Mouse (Mus musculus): ENCODE results near the gene Timm13. TPM values are rescaled to one million over a fixed set of nuclear protein-coding genes. Genes with fewer than 3 reads are reported as not detected.

Gene Timm13
- polyA plus RNA-seq (2014; fragmentation: Nextera tagmentation; extraction: Ambion mirVana) = 310 and 338 TPM in 2 replicates

GRCm38 (mm10) chr10:80900318-80901247, at the start of gene Timm13:
TSS of gene Timm13 (minus strand) at chr10:80900969.
- Histone ChIP-seq H3K4me3 (ENCODE audit: control insufficient read depth in 1 of 2, insufficient read depth in 1 of 2, low read depth in 1 of 2, low read length in 2 of 2) (peak within 1 kb of the TSS; percentile 86 to 95), H3K9me3 (ENCODE audit: control insufficient read depth, low read length) (no peaks in the 10 kb centered on the region), H3K4me1 (ENCODE audit: control insufficient read depth in 2 of 2, insufficient read depth in 2 of 2, low read length in 2 of 2) (peaks cover 6 to 25% of the 10 kb centered on the region in 2 experiments), H3K9ac (ENCODE audit: low read length) (peak within 1 kb of the TSS; percentile 88), H3K4me2 (ENCODE audit: low read length) (peak within 1 kb of the TSS; percentile 96), H3K36me3 (ENCODE audit: control insufficient read depth, insufficient read depth, low read length) (peaks cover 59% of the 10 kb centered on the region), H3K27me3 (ENCODE audit: control insufficient read depth, insufficient read depth, low read length) (no peaks in the 10 kb centered on the region), H3K27ac (replicated peaks in 1 of 2; ENCODE audit: control insufficient read depth in 1 of 2, insufficient read depth in 1 of 2, low read depth in 2 of 2, low read length in 2 of 2) (peak within 1 kb of the TSS; percentile 66 to 73)
- WGBS = under 1% methylated on average over 72 of the region's 72 CpGs
- ATAC-seq (ENCODE audit: insufficient number of reproducible peaks, insufficient read depth, low FRiP score, low read depth) = peak; percentile 95

- ATAC-seq (ENCODE audit: insufficient number of reproducible peaks, insufficient read depth, low FRiP score, low read depth) = no peak
- Histone ChIP-seq H3K9me3 (ENCODE audit: control insufficient read depth, low read length) (no peaks in the 10 kb centered on the region), H3K36me3 (ENCODE audit: control insufficient read depth, insufficient read depth, low read length) (no peaks in the 10 kb centered on the region), H3K4me3 (ENCODE audit: control insufficient read depth in 1 of 2, insufficient read depth in 1 of 2, low read depth in 1 of 2, low read length in 2 of 2) (no peak overlapping the region), H3K4me1 (ENCODE audit: control insufficient read depth in 2 of 2, insufficient read depth in 2 of 2, low read length in 2 of 2) (peaks cover 40% of the 10 kb centered on the region in 2 experiments), H3K9ac (ENCODE audit: low read length) (no peak overlapping the region), H3K27ac (replicated peaks in 1 of 2; ENCODE audit: control insufficient read depth in 1 of 2, insufficient read depth in 1 of 2, low read depth in 2 of 2, low read length in 2 of 2) (no peak overlapping the region), H3K4me2 (ENCODE audit: low read length) (no peak overlapping the region), H3K27me3 (ENCODE audit: control insufficient read depth, insufficient read depth, low read length) (no peaks in the 10 kb centered on the region)
- 44% methylated on average over 5 of the region's 5 CpGs for WGBS
These were observed 49.5 kb upstream of the Timm13 start for GRCm38 (mm10) chr10:80950314-80950713.

GRCm38 (mm10) chr10:80949081-80949480, 48.3 kb upstream of the Timm13 start:
- WGBS = 68% methylated on average over 3 of the region's 3 CpGs
- ATAC-seq (ENCODE audit: insufficient number of reproducible peaks, insufficient read depth, low FRiP score, low read depth) = no peak

GRCm38 (mm10) chr10:80948570-80948969, 47.8 kb upstream of the Timm13 start:
- H3K4me3 ChIP-seq (ENCODE audit: control insufficient read depth in 1 of 2, insufficient read depth in 1 of 2, low read depth in 1 of 2, low read length in 2 of 2) = no peak overlapping the region
- H3K27me3 ChIP-seq (ENCODE audit: control insufficient read depth, insufficient read depth, low read length) = no peaks in the 10 kb centered on the region
- H3K36me3 ChIP-seq (ENCODE audit: control insufficient read depth, insufficient read depth, low read length) = no peaks in the 10 kb centered on the region
- peaks cover 33% of the 10 kb centered on the region in 2 experiments for H3K4me1 ChIP-seq (ENCODE audit: control insufficient read depth in 2 of 2, insufficient read depth in 2 of 2, low read length in 2 of 2)
- 27% methylated on average over 6 of the region's 6 CpGs for WGBS
- peak overlapping the region; percentile 55 to 70; a peak in 3 of 4 replicates for H3K27ac ChIP-seq (replicated peaks in 1 of 2; ENCODE audit: control insufficient read depth in 1 of 2, insufficient read depth in 1 of 2, low read depth in 2 of 2, low read length in 2 of 2)
- H3K4me2 ChIP-seq (ENCODE audit: low read length) = no peak overlapping the region
- H3K9me3 ChIP-seq (ENCODE audit: control insufficient read depth, low read length) = no peaks in the 10 kb centered on the region
- ATAC-seq (ENCODE audit: insufficient number of reproducible peaks, insufficient read depth, low FRiP score, low read depth) = peak; percentile 42
- no peak overlapping the region for H3K9ac ChIP-seq (ENCODE audit: low read length)

More at GRCm38 (mm10) chr10:80949081-80949480, 48.3 kb upstream of the Timm13 start:
- Histone ChIP-seq H3K4me3 (ENCODE audit: control insufficient read depth in 1 of 2, insufficient read depth in 1 of 2, low read depth in 1 of 2, low read length in 2 of 2) (no peak overlapping the region), H3K36me3 (ENCODE audit: control insufficient read depth, insufficient read depth, low read length) (no peaks in the 10 kb centered on the region), H3K9ac (ENCODE audit: low read length) (no peak overlapping the region), H3K4me2 (ENCODE audit: low read length) (no peak overlapping the region), H3K27ac (replicated peaks in 1 of 2; ENCODE audit: control insufficient read depth in 1 of 2, insufficient read depth in 1 of 2, low read depth in 2 of 2, low read length in 2 of 2) (no peak overlapping the region), H3K4me1 (ENCODE audit: control insufficient read depth in 2 of 2, insufficient read depth in 2 of 2, low read length in 2 of 2) (peaks cover 28% of the 10 kb centered on the region in 2 experiments), H3K9me3 (ENCODE audit: control insufficient read depth, low read length) (no peaks in the 10 kb centered on the region), H3K27me3 (ENCODE audit: control insufficient read depth, insufficient read depth, low read length) (no peaks in the 10 kb centered on the region)

GRCm38 (mm10) chr10:80947802-80948201, 47.0 kb upstream of the Timm13 start:
- peak; percentile 46; the same call in 1 of the 2 replicates for ATAC-seq (ENCODE audit: insufficient number of reproducible peaks, insufficient read depth, low FRiP score, low read depth)
- Histone ChIP-seq H3K4me1 (ENCODE audit: control insufficient read depth in 2 of 2, insufficient read depth in 2 of 2, low read length in 2 of 2) (peaks cover 38 to 40% of the 10 kb centered on the region in 2 experiments), H3K36me3 (ENCODE audit: control insufficient read depth, insufficient read depth, low read length) (no peaks in the 10 kb centered on the region), H3K9me3 (ENCODE audit: control insufficient read depth, low read length) (no peaks in the 10 kb centered on the region), H3K9ac (ENCODE audit: low read length) (no peak overlapping the region), H3K27ac (replicated peaks in 1 of 2; ENCODE audit: control insufficient read depth in 1 of 2, insufficient read depth in 1 of 2, low read depth in 2 of 2, low read length in 2 of 2) (peak overlapping the region; percentile 55 to 70), H3K27me3 (ENCODE audit: control insufficient read depth, insufficient read depth, low read length) (no peaks in the 10 kb centered on the region), H3K4me3 (ENCODE audit: control insufficient read depth in 1 of 2, insufficient read depth in 1 of 2, low read depth in 1 of 2, low read length in 2 of 2) (no peak overlapping the region), H3K4me2 (ENCODE audit: low read length) (no peak overlapping the region)
- 2% methylated on average over 2 of the region's 2 CpGs for WGBS

- Histone ChIP-seq H3K27ac (replicated peaks in 1 of 2; ENCODE audit: control insufficient read depth in 1 of 2, insufficient read depth in 1 of 2, low read depth in 2 of 2, low read length in 2 of 2) (peak overlapping the region; percentile 55 to 70), H3K9ac (ENCODE audit: low read length) (0 out of 2 replicates have a peak overlapping the region, but pooled peaks have one; percentile 18), H3K36me3 (ENCODE audit: control insufficient read depth, insufficient read depth, low read length) (no peaks in the 10 kb centered on the region), H3K4me2 (ENCODE audit: low read length) (no peak overlapping the region), H3K9me3 (ENCODE audit: control insufficient read depth, low read length) (no peaks in the 10 kb centered on the region), H3K4me3 (ENCODE audit: control insufficient read depth in 1 of 2, insufficient read depth in 1 of 2, low read depth in 1 of 2, low read length in 2 of 2) (no peak overlapping the region), H3K4me1 (ENCODE audit: control insufficient read depth in 2 of 2, insufficient read depth in 2 of 2, low read length in 2 of 2) (peaks cover 40 to 44% of the 10 kb centered on the region in 2 experiments), H3K27me3 (ENCODE audit: control insufficient read depth, insufficient read depth, low read length) (no peaks in the 10 kb centered on the region)
- WGBS = 61% methylated on average over 14 of the region's 14 CpGs
- no peak for ATAC-seq (ENCODE audit: insufficient number of reproducible peaks, insufficient read depth, low FRiP score, low read depth)
These were observed 46.1 kb upstream of the Timm13 start for GRCm38 (mm10) chr10:80946684-80947437.

- Histone ChIP-seq H3K4me3 (ENCODE audit: control insufficient read depth in 1 of 2, insufficient read depth in 1 of 2, low read depth in 1 of 2, low read length in 2 of 2) (no peak overlapping the region), H3K27me3 (ENCODE audit: control insufficient read depth, insufficient read depth, low read length) (no peaks in the 10 kb centered on the region), H3K9me3 (ENCODE audit: control insufficient read depth, low read length) (no peaks in the 10 kb centered on the region), H3K4me2 (ENCODE audit: low read length) (no peak overlapping the region), H3K4me1 (ENCODE audit: control insufficient read depth in 2 of 2, insufficient read depth in 2 of 2, low read length in 2 of 2) (peaks cover 59 to 68% of the 10 kb centered on the region in 2 experiments), H3K27ac (replicated peaks in 1 of 2; ENCODE audit: control insufficient read depth in 1 of 2, insufficient read depth in 1 of 2, low read depth in 2 of 2, low read length in 2 of 2) (no peak overlapping the region), H3K36me3 (ENCODE audit: control insufficient read depth, insufficient read depth, low read length) (no peaks in the 10 kb centered on the region), H3K9ac (ENCODE audit: low read length) (no peak overlapping the region)
- no peak for ATAC-seq (ENCODE audit: insufficient number of reproducible peaks, insufficient read depth, low FRiP score, low read depth)
- 92% methylated on average over 5 of the region's 5 CpGs for WGBS
These were observed 43.5 kb upstream of the Timm13 start for GRCm38 (mm10) chr10:80944231-80944630.
